Mouse (Mus musculus): Measurements from ENCODE around the gene Frs2. TPM values are rescaled to one million over a fixed set of nuclear protein-coding genes. Genes with fewer than 3 reads are reported as not detected.

Gene Frs2
- polyA plus RNA-seq, 1 experiment from 2014 or later: 33.9 TPM

DNA sequence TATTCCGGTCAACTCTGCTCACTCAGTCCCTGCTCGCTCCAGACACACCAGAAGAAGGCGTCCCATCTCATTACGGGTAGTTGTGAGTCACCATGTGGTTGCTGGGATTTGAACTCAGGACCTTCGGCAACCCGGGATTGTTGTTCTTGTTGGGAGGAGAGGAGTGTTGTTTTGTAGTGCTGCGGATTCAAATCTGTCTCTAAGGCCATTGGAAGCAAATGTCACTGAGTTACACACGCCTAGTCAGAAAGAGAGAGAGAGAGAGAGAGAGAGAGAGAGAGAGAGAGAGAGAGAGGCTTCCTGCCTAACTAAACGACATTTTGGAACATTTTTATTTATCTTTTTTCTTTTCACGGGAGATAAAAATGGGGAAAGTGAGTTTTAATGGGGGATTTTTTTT, 2.4 kb upstream of the Frs2 start:
- peaks cover 2% of the 10 kb centered on the region; the same call in 1 of the 2 replicates for H3K4me1 ChIP-seq (ENCODE audit: control insufficient read depth, insufficient read depth, low read length)
- H3K4me3 ChIP-seq (ENCODE audit: low read depth, low read length): no peak overlapping the region
- DNase-seq (ENCODE audit: low spot score) (no peak), ATAC-seq (ENCODE audit: insufficient read depth, low FRiP score, low TSS enrichment) (no peak)
- H3K27me3 ChIP-seq (ENCODE audit: control insufficient read depth, insufficient read depth, low read length): no peaks in the 10 kb centered on the region
- H3K9me3 ChIP-seq (ENCODE audit: control insufficient read depth, low read length): no peaks in the 10 kb centered on the region
- H3K27ac ChIP-seq (ENCODE audit: low read depth, low read length): no peak overlapping the region
- 19% methylated on average over 10 of the region's 10 CpGs for WGBS
- no peak overlapping the region for H3K4me2 ChIP-seq (ENCODE audit: low read depth)
- no peak overlapping the region for H3K9ac ChIP-seq (ENCODE audit: low read length)
- no peaks in the 10 kb centered on the region for H3K36me3 ChIP-seq (ENCODE audit: control insufficient read depth, insufficient read depth, low read length)

DNA sequence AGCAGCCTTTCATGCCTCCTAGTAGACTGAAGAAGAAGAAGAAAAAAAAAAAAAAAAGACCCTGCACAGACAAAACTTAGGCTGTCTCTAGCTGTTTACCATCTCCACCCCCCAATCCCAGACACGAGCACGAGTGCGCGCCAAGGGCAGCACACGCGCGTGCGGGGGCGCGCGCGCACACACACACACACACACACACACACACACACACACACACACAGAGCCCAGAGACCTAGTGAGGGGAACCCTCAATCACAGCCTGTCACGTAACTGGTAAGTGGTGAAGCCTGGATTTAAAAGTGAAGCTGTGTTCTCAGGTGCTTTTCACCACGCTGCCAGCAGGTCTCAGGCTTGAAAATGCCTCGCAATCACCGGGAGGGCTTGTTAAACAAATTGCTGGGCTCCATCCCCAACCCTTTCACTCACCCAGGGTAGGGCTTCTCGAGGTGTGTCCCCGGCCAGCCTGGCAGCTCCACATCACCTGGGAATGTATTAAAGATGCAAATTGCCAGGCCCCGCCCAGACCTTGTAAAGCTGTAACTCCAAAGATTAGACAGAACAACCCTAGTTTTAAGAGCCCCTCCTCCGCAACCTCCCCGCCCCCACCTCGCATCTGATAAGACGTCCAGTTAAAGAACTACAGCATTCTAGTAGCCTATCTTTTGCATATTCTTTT, 1.7 kb upstream of the Frs2 start:
- Histone ChIP-seq H3K27ac (ENCODE audit: low read depth, low read length) (no peak overlapping the region), H3K4me2 (ENCODE audit: low read depth) (peak overlapping the region; percentile 27), H3K4me3 (ENCODE audit: low read depth, low read length) (peak overlapping the region; percentile 20), H3K36me3 (ENCODE audit: control insufficient read depth, insufficient read depth, low read length) (no peaks in the 10 kb centered on the region), H3K4me1 (ENCODE audit: control insufficient read depth, insufficient read depth, low read length) (peaks cover 2% of the 10 kb centered on the region; the same call in 1 of the 2 replicates), H3K27me3 (ENCODE audit: control insufficient read depth, insufficient read depth, low read length) (no peaks in the 10 kb centered on the region), H3K9me3 (ENCODE audit: control insufficient read depth, low read length) (no peaks in the 10 kb centered on the region), H3K9ac (ENCODE audit: low read length) (no peak overlapping the region)
- WGBS: under 1% methylated on average over 23 of the region's 23 CpGs
- peak; percentile 39 for DNase-seq (ENCODE audit: low spot score)
- no peak for ATAC-seq (ENCODE audit: insufficient read depth, low FRiP score, low TSS enrichment)

DNA sequence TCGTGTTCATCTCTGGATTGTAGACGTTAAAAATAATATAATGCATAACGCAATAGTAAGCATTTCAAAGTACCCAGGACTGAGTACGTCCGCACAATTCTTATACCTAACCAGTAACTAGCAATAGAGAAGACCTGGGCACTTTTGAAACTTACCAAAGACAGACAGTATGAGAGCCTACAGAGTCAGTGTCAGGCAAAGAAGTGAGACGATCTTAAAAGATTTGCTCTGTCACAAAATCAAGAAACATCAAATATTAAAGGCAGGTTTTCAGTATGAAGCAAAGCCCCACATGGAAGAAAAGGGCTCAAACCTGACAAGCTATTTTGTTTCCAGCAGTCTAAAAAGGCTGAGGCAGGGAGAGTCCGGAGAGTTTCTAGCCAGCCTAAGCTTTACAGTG, 907 bp upstream of the Frs2 start:
- Histone ChIP-seq H3K4me3 (ENCODE audit: low read depth, low read length) (0 out of 2 replicates have a peak overlapping the region, but pooled peaks have one; percentile 20), H3K36me3 (ENCODE audit: control insufficient read depth, insufficient read depth, low read length) (no peaks in the 10 kb centered on the region), H3K27ac (ENCODE audit: low read depth, low read length) (no peak overlapping the region), H3K4me2 (ENCODE audit: low read depth) (peak overlapping the region; percentile 67), H3K27me3 (ENCODE audit: control insufficient read depth, insufficient read depth, low read length) (no peaks in the 10 kb centered on the region), H3K9me3 (ENCODE audit: control insufficient read depth, low read length) (no peaks in the 10 kb centered on the region), H3K4me1 (ENCODE audit: control insufficient read depth, insufficient read depth, low read length) (peaks cover 2% of the 10 kb centered on the region; the same call in 1 of the 2 replicates), H3K9ac (ENCODE audit: low read length) (no peak overlapping the region)
- DNase-seq (ENCODE audit: low spot score) (no peak), ATAC-seq (ENCODE audit: insufficient read depth, low FRiP score, low TSS enrichment) (no peak)
- 16% methylated on average over 7 of the region's 7 CpGs for WGBS

DNA sequence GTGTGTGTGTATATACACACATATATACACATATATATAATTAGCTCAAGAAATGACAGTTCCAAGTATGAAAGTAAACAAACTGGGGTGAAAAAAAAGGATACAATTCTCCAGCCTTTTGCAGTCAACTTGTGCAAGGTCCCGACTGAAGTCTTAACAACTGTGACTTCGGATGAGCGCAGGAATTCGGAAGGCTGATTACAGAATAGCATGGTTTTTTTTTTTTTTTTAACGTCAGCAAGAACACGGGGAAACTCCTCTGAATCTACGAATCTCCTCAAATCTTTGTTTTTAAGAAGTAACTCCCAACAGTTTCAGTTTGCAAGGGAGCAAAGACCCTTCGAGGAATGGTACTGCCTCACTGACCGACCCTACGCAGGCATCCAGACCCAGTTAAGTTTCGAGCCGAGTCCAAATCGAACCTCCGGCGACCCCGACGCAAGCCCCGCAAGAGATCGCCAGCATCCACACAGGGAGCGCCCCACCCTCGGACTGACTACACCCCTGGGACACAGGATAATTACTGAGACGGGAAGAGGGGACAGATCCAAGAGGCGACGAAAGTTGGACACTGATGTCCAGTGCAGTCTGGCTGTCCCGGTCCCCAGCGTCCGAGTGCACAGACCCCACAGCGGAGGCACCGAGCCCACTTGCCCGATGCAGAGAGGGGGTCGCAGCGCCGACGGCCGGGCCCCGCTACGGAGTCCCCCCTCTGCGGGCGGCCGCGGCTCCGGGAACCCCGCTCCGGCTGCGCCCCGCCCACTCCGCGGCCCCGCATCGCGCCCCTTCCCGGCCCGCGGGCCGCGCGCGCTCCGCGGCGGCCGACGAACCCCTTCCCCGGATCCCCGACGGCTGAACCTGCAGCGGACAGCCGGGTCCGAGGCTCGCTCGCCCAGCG, 622 bp downstream of the Frs2 start:
- peak overlapping the region; percentile 70 for H3K4me2 ChIP-seq (ENCODE audit: low read depth)
- no peaks in the 10 kb centered on the region for H3K27me3 ChIP-seq (ENCODE audit: control insufficient read depth, insufficient read depth, low read length)
- no peaks in the 10 kb centered on the region for H3K36me3 ChIP-seq (ENCODE audit: control insufficient read depth, insufficient read depth, low read length)
- DNase-seq (ENCODE audit: low spot score) (peak; percentile 45), ATAC-seq (ENCODE audit: insufficient read depth, low FRiP score, low TSS enrichment) (peak; percentile 52)
- H3K9ac ChIP-seq (ENCODE audit: low read length): peak overlapping the region; percentile 92
- H3K27ac ChIP-seq (ENCODE audit: low read depth, low read length): peak overlapping the region; percentile 89
- H3K9me3 ChIP-seq (ENCODE audit: control insufficient read depth, low read length): no peaks in the 10 kb centered on the region
- under 1% methylated on average over 67 of the region's 72 CpGs for WGBS
- H3K4me1 ChIP-seq (ENCODE audit: control insufficient read depth, insufficient read depth, low read length): peaks cover 2% of the 10 kb centered on the region; the same call in 1 of the 2 replicates
- peak overlapping the region; percentile 99 for H3K4me3 ChIP-seq (ENCODE audit: low read depth, low read length)

- H3K4me3 ChIP-seq (ENCODE audit: low read depth, low read length): no peak overlapping the region
- no peak overlapping the region for H3K9ac ChIP-seq (ENCODE audit: low read length)
- no peaks in the 10 kb centered on the region for H3K27me3 ChIP-seq (ENCODE audit: control insufficient read depth, insufficient read depth, low read length)
- no peak for ATAC-seq (ENCODE audit: insufficient read depth, low FRiP score, low TSS enrichment)
- no peaks in the 10 kb centered on the region for H3K36me3 ChIP-seq (ENCODE audit: control insufficient read depth, insufficient read depth, low read length)
- WGBS: 72% methylated on average over 9 of the region's 9 CpGs
- H3K4me1 ChIP-seq (ENCODE audit: control insufficient read depth, insufficient read depth, low read length): no peaks in the 10 kb centered on the region
- H3K4me2 ChIP-seq (ENCODE audit: low read depth): peak overlapping the region; percentile 10; the same call in 1 of the 2 replicates
- DNase-seq (ENCODE audit: low spot score): no peak
- H3K27ac ChIP-seq (ENCODE audit: low read depth, low read length): no peak overlapping the region
- no peaks in the 10 kb centered on the region for H3K9me3 ChIP-seq (ENCODE audit: control insufficient read depth, low read length)
Observed at GRCm38 (mm10) chr10:117146421-117146820, 1.9 kb downstream of the Frs2 start.

DNA sequence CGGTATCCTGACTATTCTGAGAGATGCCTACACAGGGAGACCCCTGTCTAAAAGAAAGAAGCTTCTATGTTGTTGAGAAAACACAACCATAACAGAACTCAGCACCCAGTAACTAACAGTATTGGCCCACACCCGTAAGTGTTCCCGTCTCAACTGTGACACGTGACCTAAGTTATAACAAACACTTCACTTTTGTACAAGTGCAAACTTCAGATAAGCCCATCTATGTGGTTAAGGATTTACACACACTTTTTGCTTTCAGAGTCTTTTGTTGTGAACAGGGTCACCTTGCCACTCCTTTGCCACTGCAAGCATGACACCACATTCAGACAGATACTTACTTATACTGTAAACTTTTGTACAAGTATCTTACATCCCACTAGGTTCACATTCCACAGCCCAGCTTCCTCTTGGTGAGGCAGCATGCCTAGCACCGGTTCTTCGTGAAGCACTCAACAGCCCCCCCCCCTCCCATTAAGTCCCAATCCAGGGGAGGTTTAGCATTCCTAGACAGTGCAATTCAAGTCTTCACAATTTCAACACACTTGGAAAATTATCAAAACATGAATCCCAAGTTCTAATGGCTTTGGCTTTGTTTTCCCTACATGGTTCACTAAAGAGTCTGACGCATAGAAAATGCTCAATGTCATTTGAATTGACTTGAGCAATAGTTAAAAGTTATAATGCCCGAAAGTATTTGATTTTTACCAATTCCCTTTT, 2.6 kb downstream of the Frs2 start:
- WGBS: 89% methylated on average over 8 of the region's 8 CpGs
- no peak overlapping the region for H3K27ac ChIP-seq (ENCODE audit: low read depth, low read length)
- H3K36me3 ChIP-seq (ENCODE audit: control insufficient read depth, insufficient read depth, low read length): no peaks in the 10 kb centered on the region
- no peak overlapping the region for H3K4me3 ChIP-seq (ENCODE audit: low read depth, low read length)
- no peak overlapping the region for H3K4me2 ChIP-seq (ENCODE audit: low read depth)
- no peaks in the 10 kb centered on the region for H3K27me3 ChIP-seq (ENCODE audit: control insufficient read depth, insufficient read depth, low read length)
- no peak overlapping the region for H3K9ac ChIP-seq (ENCODE audit: low read length)
- H3K4me1 ChIP-seq (ENCODE audit: control insufficient read depth, insufficient read depth, low read length): no peaks in the 10 kb centered on the region
- H3K9me3 ChIP-seq (ENCODE audit: control insufficient read depth, low read length): no peaks in the 10 kb centered on the region
- ATAC-seq (ENCODE audit: insufficient read depth, low FRiP score, low TSS enrichment) (no peak), DNase-seq (ENCODE audit: low spot score) (no peak)

- H3K27ac ChIP-seq (ENCODE audit: low read depth, low read length): no peak overlapping the region
- DNase-seq (ENCODE audit: low spot score) (no peak), ATAC-seq (ENCODE audit: insufficient read depth, low FRiP score, low TSS enrichment) (no peak)
- H3K4me3 ChIP-seq (ENCODE audit: low read depth, low read length): no peak overlapping the region
- H3K9me3 ChIP-seq (ENCODE audit: control insufficient read depth, low read length): no peaks in the 10 kb centered on the region
- H3K4me2 ChIP-seq (ENCODE audit: low read depth): no peak overlapping the region
- no peaks in the 10 kb centered on the region for H3K27me3 ChIP-seq (ENCODE audit: control insufficient read depth, insufficient read depth, low read length)
- H3K9ac ChIP-seq (ENCODE audit: low read length): no peak overlapping the region
- no peaks in the 10 kb centered on the region for H3K36me3 ChIP-seq (ENCODE audit: control insufficient read depth, insufficient read depth, low read length)
- no peaks in the 10 kb centered on the region for H3K4me1 ChIP-seq (ENCODE audit: control insufficient read depth, insufficient read depth, low read length)
- WGBS: 83% methylated on average over 6 of the region's 6 CpGs
Observed at GRCm38 (mm10) chr10:117144628-117145027, 3.7 kb downstream of the Frs2 start.

DNA sequence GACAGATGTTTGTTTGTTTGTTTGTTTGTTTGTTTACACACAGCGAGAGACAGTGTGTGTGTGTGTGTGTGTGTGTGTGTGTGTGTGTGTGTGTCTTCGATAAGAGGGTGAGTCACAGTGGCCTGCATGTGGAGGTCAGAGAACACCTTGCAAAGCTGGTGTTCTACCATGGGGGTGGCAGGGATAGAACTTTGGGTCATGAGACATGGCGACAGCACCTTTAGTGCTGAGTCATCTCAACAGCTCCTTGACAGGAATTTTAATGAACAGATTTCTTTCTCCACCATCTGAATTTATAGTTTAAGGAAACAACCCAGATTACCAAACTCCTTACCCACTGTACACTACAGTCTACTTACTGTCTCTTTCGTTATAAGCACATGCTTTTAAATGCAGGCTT, 4.3 kb downstream of the Frs2 start:
- ATAC-seq (ENCODE audit: insufficient read depth, low FRiP score, low TSS enrichment): no peak
- DNase-seq (ENCODE audit: low spot score): no peak
- Histone ChIP-seq H3K36me3 (ENCODE audit: control insufficient read depth, insufficient read depth, low read length) (no peaks in the 10 kb centered on the region), H3K9me3 (ENCODE audit: control insufficient read depth, low read length) (no peaks in the 10 kb centered on the region), H3K27me3 (ENCODE audit: control insufficient read depth, insufficient read depth, low read length) (no peaks in the 10 kb centered on the region), H3K4me3 (ENCODE audit: low read depth, low read length) (no peak overlapping the region), H3K27ac (ENCODE audit: low read depth, low read length) (no peak overlapping the region), H3K9ac (ENCODE audit: low read length) (no peak overlapping the region), H3K4me2 (ENCODE audit: low read depth) (no peak overlapping the region), H3K4me1 (ENCODE audit: control insufficient read depth, insufficient read depth, low read length) (no peaks in the 10 kb centered on the region)
- WGBS: 93% methylated on average over 4 of the region's 4 CpGs
